Mouse (Mus musculus): Measurements from ENCODE around the gene Fank1. TPM values are rescaled to one million over a fixed set of nuclear protein-coding genes. Genes with fewer than 3 reads are reported as not detected.

Fank1 gene
- polyA plus RNA-seq, 1 experiment = not detected

- TF ChIP-seq CTCF (IDR thresholded peaks at IDR 0.05; ENCODE audit: control insufficient read depth, insufficient read depth, low read length) (no peak), POLR2A (IDR thresholded peaks at IDR 0.05; ENCODE audit: borderline replicate concordance, control insufficient read depth, low read depth, low read length) (no peak)
- Histone ChIP-seq H3K27ac (ENCODE audit: control insufficient read depth, insufficient read depth, low read depth, low read length, poor library complexity) (no peak overlapping the region), H3K4me1 (ENCODE audit: control insufficient read depth, insufficient read depth, low read length) (peaks cover 2% of the 10 kb centered on the region; the same call in 1 of the 2 replicates), H3K4me3 (replicated peaks; ENCODE audit: control insufficient read depth, low read depth, low read length) (no peak overlapping the region)
- 60% methylated on average over 6 of the region's 6 CpGs for WGBS
Observed at GRCm38 (mm10) chr7:133923994-133924393, 147.3 kb downstream of the Fank1 start.

GRCm38 (mm10) chr7:133925771-133926170, 149.1 kb downstream of the Fank1 start:
- WGBS = 70% methylated on average over 2 of the region's 2 CpGs
- Histone ChIP-seq H3K27ac (ENCODE audit: control insufficient read depth, insufficient read depth, low read depth, low read length, poor library complexity) (no peak overlapping the region), H3K4me3 (replicated peaks; ENCODE audit: control insufficient read depth, low read depth, low read length) (no peak overlapping the region), H3K4me1 (ENCODE audit: control insufficient read depth, insufficient read depth, low read length) (no peaks in the 10 kb centered on the region)
- TF ChIP-seq POLR2A (IDR thresholded peaks at IDR 0.05; ENCODE audit: borderline replicate concordance, control insufficient read depth, low read depth, low read length) (no peak), CTCF (IDR thresholded peaks at IDR 0.05; ENCODE audit: control insufficient read depth, insufficient read depth, low read length) (no peak)

GRCm38 (mm10) chr7:133928981-133929380, 152.3 kb downstream of the Fank1 start:
- Histone ChIP-seq H3K27ac (ENCODE audit: control insufficient read depth, insufficient read depth, low read depth, low read length, poor library complexity) (no peak overlapping the region), H3K4me1 (ENCODE audit: control insufficient read depth, insufficient read depth, low read length) (no peaks in the 10 kb centered on the region), H3K4me3 (replicated peaks; ENCODE audit: control insufficient read depth, low read depth, low read length) (no peak overlapping the region)
- no peak for TF ChIP-seq POLR2A (IDR thresholded peaks at IDR 0.05; ENCODE audit: borderline replicate concordance, control insufficient read depth, low read depth, low read length)
- no peak for TF ChIP-seq CTCF (IDR thresholded peaks at IDR 0.05; ENCODE audit: control insufficient read depth, insufficient read depth, low read length)
- WGBS = 75% methylated on average over 3 of the region's 3 CpGs

Other genes with a start within 250 kb of the Fank1 start
- not detected in 2 replicates for gene Tex36, start 174.7 kb upstream of the Fank1 start, polyA plus RNA-seq (2011; ENCODE audit: insufficient read depth, insufficient read length, low replicate concordance, missing spikeins)
- gene Edrf1, start 139.3 kb upstream of the Fank1 start, polyA plus RNA-seq (2011; ENCODE audit: insufficient read depth, insufficient read length, low replicate concordance, missing spikeins) = 7.1 and 23.3 TPM in 2 replicates
- gene Mmp21, start 96.8 kb upstream of the Fank1 start, polyA plus RNA-seq (2011; ENCODE audit: insufficient read depth, insufficient read length, low replicate concordance, missing spikeins) = not detected in 2 replicates
- gene Bccip, start 67.5 kb upstream of the Fank1 start, polyA plus RNA-seq (2011; ENCODE audit: insufficient read depth, insufficient read length, low replicate concordance, missing spikeins) = 139 and 202 TPM in 2 replicates
- 95.2 and 112 TPM in 2 replicates for gene Uros, start 66.8 kb upstream of the Fank1 start, polyA plus RNA-seq (2011; ENCODE audit: insufficient read depth, insufficient read length, low replicate concordance, missing spikeins)
- 3.2 and 6.8 TPM in 2 replicates for gene Dhx32, start 5.9 kb downstream of the Fank1 start, polyA plus RNA-seq (2011; ENCODE audit: insufficient read depth, insufficient read length, low replicate concordance, missing spikeins)

Data from bone marrow, adult 2 months (tissue).